Mouse (Mus musculus) testis, adult 2 months (tissue): Measurements from ENCODE around the gene Ssmem1.

Source experiments
- CTCF ChIP-seq: fragments of 200-500 bp; IDR thresholded peaks from 2 replicates; pipeline ENCODE4 v1.5.1; 2012; ENCODE audit warnings: low read depth, mild to moderate bottlenecking, inconsistent platforms, low read length, moderate library complexity; ENCODE audit not compliant: control insufficient read depth, insufficient read depth, insufficient replicate concordance
- POLR2A ChIP-seq: fragments of 200-500 bp; IDR thresholded peaks from 2 replicates; pipeline ENCODE4 v1.6.1; 2012; ENCODE audit warnings: low read depth, mild to moderate bottlenecking, inconsistent platforms, low read length, moderate library complexity; ENCODE audit not compliant: control insufficient read depth

- TF ChIP-seq CTCF (no peak), POLR2A (no peak)
These were observed 50.1 kb downstream of the Ssmem1 start for GRCm38 (mm10) chr6:30559726-30560125.
